Mouse (Mus musculus) hindbrain, embryonic 14.5 days (tissue): ENCODE results near the gene Arhgap10. TPM values are rescaled to one million over a fixed set of nuclear protein-coding genes. Genes with fewer than 3 reads are reported as not detected.

Source experiments
- ATAC-seq: fragments of 200-750 bp; cut with Nextera tagmentation; 2 replicates; pipeline ENCODE4 v1.8.0; 2017; ENCODE audit warnings: moderate number of reproducible peaks, mild to moderate bottlenecking, moderate TSS enrichment, moderate library complexity; ENCODE audit not compliant: low FRiP score
- DNase-seq: peaks from one replicate; pipeline ENCODE4 v3.0.0-alpha.2; 2015; ENCODE audit warnings: low spot score
- H3K27ac ChIP-seq: fragments of 300-500 bp; sonication (generic); 2 replicates; pipeline ENCODE4 v1.5.1; 2014; ENCODE audit warnings: mild to moderate bottlenecking, moderate library complexity
- H3K27me3 ChIP-seq: fragments of 300-500 bp; sonication (generic); 2 replicates; pipeline ENCODE4 v1.6.1; 2014; ENCODE audit warnings: mild to moderate bottlenecking, low read length, mixed read lengths; ENCODE audit not compliant: control insufficient read depth, insufficient read depth
- H3K36me3 ChIP-seq: fragments of 300-500 bp; sonication (generic); replicated peaks from 2 replicates; pipeline ENCODE4 v1.6.1; 2014; ENCODE audit not compliant: control insufficient read depth, insufficient read depth
- H3K4me1 ChIP-seq: fragments of 300-500 bp; sonication (generic); replicated peaks from 2 replicates; pipeline ENCODE4 v1.6.1; 2014; ENCODE audit warnings: antibody characterized with exemption, low read length, mixed read lengths; ENCODE audit not compliant: control insufficient read depth, insufficient read depth
- H3K4me2 ChIP-seq: fragments of 300-500 bp; sonication (generic); replicated peaks from 2 replicates; pipeline ENCODE4 v1.6.1; 2014; ENCODE audit warnings: mild to moderate bottlenecking, moderate library complexity
- H3K4me3 ChIP-seq: fragments of 300-500 bp; sonication (generic); replicated peaks from 2 replicates; pipeline ENCODE4 v1.5.1; 2014; ENCODE audit warnings: mild to moderate bottlenecking, low read length
- H3K9ac ChIP-seq: fragments of 300-500 bp; sonication (generic); 2 replicates; pipeline ENCODE4 v1.6.1; 2014
- H3K9me3 ChIP-seq: fragments of 300-500 bp; sonication (generic); 2 replicates; pipeline ENCODE4 v1.6.1; 2016; ENCODE audit warnings: low read length; ENCODE audit not compliant: control insufficient read depth
- WGBS: fragments of 180-500 bp; shearing (Covaris S2); extraction: QIAGEN DNeasy Blood & Tissue Kit; methylation state at CpG from one replicate; pipeline ENCODE4 v1.1.7; 2014; 5-methylcytosine and 5-hydroxymethylcytosine counted together
- polyA plus RNA-seq: library from polyadenylated mRNA; unstranded; fragments of >200 nt; fragmentation: Nextera tagmentation; extraction: Ambion mirVana; gene quantifications from 2 replicates; pipeline ENCODE4 v1.2.1, GENCODE M21; 2014

Gene Arhgap10
- polyA plus RNA-seq, 1 experiment from 2014 or later = 5.1 TPM

GRCm38 (mm10) chr8:77209297-77209696 is 308.5 kb downstream of the Arhgap10 start:
- Histone ChIP-seq H3K4me3 (no peak overlapping the region), H3K27me3 (no peaks in the 10 kb centered on the region), H3K4me2 (no peak overlapping the region), H3K9ac (no peak overlapping the region), H3K9me3 (no peaks in the 10 kb centered on the region), H3K4me1 (no peaks in the 10 kb centered on the region), H3K36me3 (no peaks in the 10 kb centered on the region), H3K27ac (no peak overlapping the region)
- no peak for ATAC-seq
- WGBS = 93% methylated on average over 3 of the region's 3 CpGs
- DNase-seq = no peak

Other genes starting within 250 kb of the Arhgap10 start
- 27.3 and 29.4 TPM in 2 replicates for gene Prmt9, start 31.4 kb upstream of the Arhgap10 start, polyA plus RNA-seq
- 72.1 and 81.6 TPM in 2 replicates for gene Tmem184c, start 92.7 kb upstream of the Arhgap10 start, polyA plus RNA-seq
- gene Ednra, start 206.5 kb upstream of the Arhgap10 start, polyA plus RNA-seq = 7.6 and 8.6 TPM in 2 replicates